Mouse (Mus musculus): Measurements from ENCODE around the gene Inpp5b. TPM values are rescaled to one million over a fixed set of nuclear protein-coding genes. Genes with fewer than 3 reads are reported as not detected.

Inpp5b gene
- polyA plus RNA-seq, 1 experiment from 2014 or later = 23.7 TPM

GRCm38 (mm10) chr4:124726121-124726520, 15.5 kb upstream of the Inpp5b start:
- Histone ChIP-seq H3K36me3 (ENCODE audit: control insufficient read depth, insufficient read depth, low read length) (peaks cover 100% of the 10 kb centered on the region), H3K27ac (replicated peaks; ENCODE audit: low read depth, low read length) (no peak overlapping the region), H3K4me3 (ENCODE audit: low read depth, low read length) (no peak overlapping the region), H3K27me3 (replicated peaks; ENCODE audit: control insufficient read depth, insufficient read depth, low read length) (no peaks in the 10 kb centered on the region), H3K4me1 (ENCODE audit: control insufficient read depth, insufficient read depth, low read length) (no peaks in the 10 kb centered on the region), H3K9me3 (ENCODE audit: control insufficient read depth, low read length) (no peaks in the 10 kb centered on the region), H3K9ac (ENCODE audit: low read depth, low read length) (no peak overlapping the region), H3K4me2 (ENCODE audit: low read depth, low read length) (no peak overlapping the region)
- peak; percentile 57; the same call in 1 of the 2 replicates for ATAC-seq (ENCODE audit: low read depth)
- WGBS = 89% methylated on average over 6 of the region's 6 CpGs
- no peak for DNase-seq (ENCODE audit: low spot score)

- Histone ChIP-seq H3K27ac (replicated peaks; ENCODE audit: low read depth, low read length) (no peak overlapping the region), H3K4me1 (ENCODE audit: control insufficient read depth, insufficient read depth, low read length) (no peaks in the 10 kb centered on the region; the same call in 1 of the 2 replicates), H3K36me3 (ENCODE audit: control insufficient read depth, insufficient read depth, low read length) (peaks cover 20% of the 10 kb centered on the region), H3K4me2 (ENCODE audit: low read depth, low read length) (no peak overlapping the region), H3K27me3 (replicated peaks; ENCODE audit: control insufficient read depth, insufficient read depth, low read length) (no peaks in the 10 kb centered on the region), H3K4me3 (ENCODE audit: low read depth, low read length) (no peak overlapping the region), H3K9ac (ENCODE audit: low read depth, low read length) (no peak overlapping the region), H3K9me3 (ENCODE audit: control insufficient read depth, low read length) (no peaks in the 10 kb centered on the region)
- WGBS = 76% methylated on average over 2 of the region's 2 CpGs
- ATAC-seq (ENCODE audit: low read depth) (no peak), DNase-seq (ENCODE audit: low spot score) (no peak)
Observed at GRCm38 (mm10) chr4:124736952-124737351, 4.7 kb upstream of the Inpp5b start.

GRCm38 (mm10) chr4:124737486-124737885, 4.2 kb upstream of the Inpp5b start:
- H3K27me3 ChIP-seq (replicated peaks; ENCODE audit: control insufficient read depth, insufficient read depth, low read length) = no peaks in the 10 kb centered on the region
- WGBS = 62% methylated on average over 5 of the region's 5 CpGs
- H3K36me3 ChIP-seq (ENCODE audit: control insufficient read depth, insufficient read depth, low read length) = peaks cover 14% of the 10 kb centered on the region
- ATAC-seq (ENCODE audit: low read depth) (no peak), DNase-seq (ENCODE audit: low spot score) (no peak)
- no peak overlapping the region for H3K27ac ChIP-seq (replicated peaks; ENCODE audit: low read depth, low read length)
- H3K4me2 ChIP-seq (ENCODE audit: low read depth, low read length) = no peak overlapping the region
- no peaks in the 10 kb centered on the region for H3K9me3 ChIP-seq (ENCODE audit: control insufficient read depth, low read length)
- H3K4me3 ChIP-seq (ENCODE audit: low read depth, low read length) = no peak overlapping the region
- no peak overlapping the region for H3K9ac ChIP-seq (ENCODE audit: low read depth, low read length)
- peaks cover 5% of the 10 kb centered on the region for H3K4me1 ChIP-seq (ENCODE audit: control insufficient read depth, insufficient read depth, low read length)

- H3K9me3 ChIP-seq (ENCODE audit: control insufficient read depth, low read length) = no peaks in the 10 kb centered on the region
- H3K27me3 ChIP-seq (replicated peaks; ENCODE audit: control insufficient read depth, insufficient read depth, low read length) = no peaks in the 10 kb centered on the region
- H3K9ac ChIP-seq (ENCODE audit: low read depth, low read length) = no peak overlapping the region
- WGBS = 59% methylated on average over 4 of the region's 4 CpGs
- H3K4me2 ChIP-seq (ENCODE audit: low read depth, low read length) = no peak overlapping the region
- no peak for DNase-seq (ENCODE audit: low spot score)
- peaks cover 5% of the 10 kb centered on the region for H3K4me1 ChIP-seq (ENCODE audit: control insufficient read depth, insufficient read depth, low read length)
- peaks cover 9% of the 10 kb centered on the region for H3K36me3 ChIP-seq (ENCODE audit: control insufficient read depth, insufficient read depth, low read length)
- no peak for ATAC-seq (ENCODE audit: low read depth)
- H3K27ac ChIP-seq (replicated peaks; ENCODE audit: low read depth, low read length) = no peak overlapping the region
- no peak overlapping the region for H3K4me3 ChIP-seq (ENCODE audit: low read depth, low read length)
Observed at GRCm38 (mm10) chr4:124738013-124738412, 3.6 kb upstream of the Inpp5b start.

GRCm38 (mm10) chr4:124738783-124739182, 2.9 kb upstream of the Inpp5b start:
- no peak overlapping the region for H3K4me3 ChIP-seq (ENCODE audit: low read depth, low read length)
- no peak for ATAC-seq (ENCODE audit: low read depth)
- H3K4me1 ChIP-seq (ENCODE audit: control insufficient read depth, insufficient read depth, low read length) = peaks cover 5% of the 10 kb centered on the region
- H3K9me3 ChIP-seq (ENCODE audit: control insufficient read depth, low read length) = no peaks in the 10 kb centered on the region
- H3K4me2 ChIP-seq (ENCODE audit: low read depth, low read length) = no peak overlapping the region
- no peak overlapping the region for H3K9ac ChIP-seq (ENCODE audit: low read depth, low read length)
- no peaks in the 10 kb centered on the region for H3K27me3 ChIP-seq (replicated peaks; ENCODE audit: control insufficient read depth, insufficient read depth, low read length)
- H3K27ac ChIP-seq (replicated peaks; ENCODE audit: low read depth, low read length) = no peak overlapping the region
- H3K36me3 ChIP-seq (ENCODE audit: control insufficient read depth, insufficient read depth, low read length) = peaks cover 1% of the 10 kb centered on the region; the same call in 1 of the 2 replicates
- WGBS = 67% methylated on average over 1 of the region's 1 CpGs
- DNase-seq (ENCODE audit: low spot score) = no peak

- Histone ChIP-seq H3K4me2 (ENCODE audit: low read depth, low read length) (no peak overlapping the region), H3K27me3 (replicated peaks; ENCODE audit: control insufficient read depth, insufficient read depth, low read length) (no peaks in the 10 kb centered on the region), H3K4me3 (ENCODE audit: low read depth, low read length) (no peak overlapping the region), H3K9ac (ENCODE audit: low read depth, low read length) (no peak overlapping the region), H3K9me3 (ENCODE audit: control insufficient read depth, low read length) (no peaks in the 10 kb centered on the region), H3K4me1 (ENCODE audit: control insufficient read depth, insufficient read depth, low read length) (peaks cover 5% of the 10 kb centered on the region), H3K27ac (replicated peaks; ENCODE audit: low read depth, low read length) (no peak overlapping the region), H3K36me3 (ENCODE audit: control insufficient read depth, insufficient read depth, low read length) (0 out of 2 replicates have a peak, but pooled peaks cover 9% of the 10 kb centered on the region)
- 90% methylated on average over 11 of the region's 11 CpGs for WGBS
- no peak for DNase-seq (ENCODE audit: low spot score)
- no peak for ATAC-seq (ENCODE audit: low read depth)
Observed at GRCm38 (mm10) chr4:124742839-124743238, 1.2 kb downstream of the Inpp5b start.

- Histone ChIP-seq H3K4me1 (ENCODE audit: control insufficient read depth, insufficient read depth, low read length) (peaks cover 5% of the 10 kb centered on the region), H3K4me2 (ENCODE audit: low read depth, low read length) (no peak overlapping the region), H3K27me3 (replicated peaks; ENCODE audit: control insufficient read depth, insufficient read depth, low read length) (no peaks in the 10 kb centered on the region), H3K9ac (ENCODE audit: low read depth, low read length) (no peak overlapping the region), H3K9me3 (ENCODE audit: control insufficient read depth, low read length) (no peaks in the 10 kb centered on the region), H3K4me3 (ENCODE audit: low read depth, low read length) (no peak overlapping the region), H3K36me3 (ENCODE audit: control insufficient read depth, insufficient read depth, low read length) (0 out of 2 replicates have a peak, but pooled peaks cover 9% of the 10 kb centered on the region), H3K27ac (replicated peaks; ENCODE audit: low read depth, low read length) (no peak overlapping the region)
- DNase-seq (ENCODE audit: low spot score) = no peak
- no peak for ATAC-seq (ENCODE audit: low read depth)
- 81% methylated on average over 7 of the region's 7 CpGs for WGBS
Observed at GRCm38 (mm10) chr4:124746577-124746976, 4.9 kb downstream of the Inpp5b start.

- no peak for DNase-seq (ENCODE audit: low spot score)
- Histone ChIP-seq H3K27me3 (replicated peaks; ENCODE audit: control insufficient read depth, insufficient read depth, low read length) (no peaks in the 10 kb centered on the region), H3K4me2 (ENCODE audit: low read depth, low read length) (no peak overlapping the region), H3K9me3 (ENCODE audit: control insufficient read depth, low read length) (no peaks in the 10 kb centered on the region), H3K4me3 (ENCODE audit: low read depth, low read length) (no peak overlapping the region), H3K9ac (ENCODE audit: low read depth, low read length) (no peak overlapping the region), H3K4me1 (ENCODE audit: control insufficient read depth, insufficient read depth, low read length) (peaks cover 10% of the 10 kb centered on the region), H3K36me3 (ENCODE audit: control insufficient read depth, insufficient read depth, low read length) (0 out of 2 replicates have a peak, but pooled peaks cover 9% of the 10 kb centered on the region), H3K27ac (replicated peaks; ENCODE audit: low read depth, low read length) (no peak overlapping the region)
- ATAC-seq (ENCODE audit: low read depth) = no peak
- WGBS = 57% methylated on average over 4 of the region's 4 CpGs
Observed at GRCm38 (mm10) chr4:124747851-124748250, 6.2 kb downstream of the Inpp5b start.

All from embryonic facial prominence, embryonic 14.5 days (tissue).